Mouse (Mus musculus) left cerebral cortex, adult 2 months (tissue): ENCODE results near the gene Col5a2. TPM values are rescaled to one million over a fixed set of nuclear protein-coding genes. Genes with fewer than 3 reads are reported as not detected.
A peak's percentile ranks its signal among the peaks of the same experiment; 100 is the strongest.
"Not testable (repeated sequence)": the region's sequence is repeated elsewhere in the genome, so short reads cannot be mapped to it uniquely, and the experiment has no call there.

Experiments
- DNase-seq, 2 experiments: peaks; one replicate each; pipeline ENCODE4 v3.0.0; 2021 to 2022; ENCODE audit warnings: low spot score in 2 of 2, mixed read lengths in 1 of 2; ENCODE audit errors: extremely low spot score in 1 of 2
- H3K27ac ChIP-seq: fragments of 200-600 bp; 2 replicates; pipeline ENCODE4 v1.8.1; 2022
- H3K4me3 ChIP-seq: fragments of 200-600 bp; 2 replicates; pipeline ENCODE4 v1.8.1; 2022
- CTCF ChIP-seq: fragments of 200-600 bp; IDR thresholded peaks from 2 replicates; pipeline ENCODE4 v1.8.1; 2022; ENCODE audit warnings: antibody characterized with exemption, mild to moderate bottlenecking, moderate library complexity
- intact Hi-C: fragments of 180-260 bp; cut with DNase I; formaldehyde crosslinking; loops from one replicate; pipeline ENCODE4 v1.15.1; 2025
- long read RNA-seq, 2 experiments: library from polyadenylated mRNA; stranded (forward); transcript quantifications; one replicate each; pipeline ENCODE4 v2.0.0; 2021; ENCODE audit warnings: borderline mapping rate in 2 of 2
- total RNA-seq, 2 experiments: library from RNA; stranded (reverse); gene quantifications; 2 replicates each; pipeline ENCODE4 v1.2.3; 2021

Col5a2 gene
- 1 to 10 TPM; 2.5 to 2.8 TPM for total RNA-seq
- long read RNA-seq, experiment 1, full-length matches to known transcripts: 1 of 2 reads
- long read RNA-seq, experiment 1, partial matches to known transcripts: 1 of 2 reads
- long read RNA-seq, experiment 1, other reads (novel, unspliced or antisense): 0 of 2 reads
- long read RNA-seq, experiment 2, full-length matches to known transcripts: 5 of 5 reads
- long read RNA-seq, experiment 2, partial matches to known transcripts: 0 of 5 reads
- long read RNA-seq, experiment 2, other reads (novel, unspliced or antisense): 0 of 5 reads

DNA sequence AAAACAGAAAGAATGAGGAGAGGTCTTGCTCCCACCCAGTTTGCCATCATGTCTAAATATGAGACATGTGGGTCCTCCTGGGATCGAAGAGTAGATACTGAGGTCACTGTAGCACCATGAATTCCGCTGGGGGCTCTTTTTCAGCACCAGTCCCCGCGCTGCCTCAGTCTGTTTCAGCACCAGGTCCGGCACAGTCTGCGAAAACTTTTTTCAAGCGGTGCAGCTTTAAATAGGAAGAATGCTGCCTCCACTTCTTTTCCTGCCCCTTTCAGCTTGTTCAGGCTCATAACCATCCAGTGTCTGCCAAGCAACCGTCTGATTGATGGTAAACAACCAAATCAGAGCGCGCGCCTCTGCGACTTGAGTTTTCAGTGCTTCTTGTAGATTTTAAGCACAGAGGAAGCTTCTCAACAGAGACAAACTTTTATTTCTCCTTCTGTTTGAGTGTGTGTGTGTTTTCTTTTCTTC is at the start of gene Col5a2:
Col5a2 (minus strand) TSS at position 418 of the 468 bp plus-strand sequence.
- peak within 1 kb of the TSS; percentile 34 for H3K4me3 ChIP-seq

GRCm38 (mm10) chr1:45550531-45550930 is 47.4 kb upstream of the Col5a2 start:
- Histone ChIP-seq H3K27ac (no peak overlapping the region), H3K4me3 (no peak overlapping the region)
- no peak for DNase-seq
- intact Hi-C loops: no loop called here
- TF ChIP-seq CTCF: no peak

More for the DNA sequence above, at the start of gene Col5a2:
- TF ChIP-seq CTCF: no peak
- H3K27ac ChIP-seq: no peak within 1 kb of the TSS
- DNase-seq: peak; percentile 12 to 20
- intact Hi-C loops: loop anchor here (5.0 kb wide), 1 partner anchor 71 kb away; no protein-coding TSS in a partner anchor

DNA sequence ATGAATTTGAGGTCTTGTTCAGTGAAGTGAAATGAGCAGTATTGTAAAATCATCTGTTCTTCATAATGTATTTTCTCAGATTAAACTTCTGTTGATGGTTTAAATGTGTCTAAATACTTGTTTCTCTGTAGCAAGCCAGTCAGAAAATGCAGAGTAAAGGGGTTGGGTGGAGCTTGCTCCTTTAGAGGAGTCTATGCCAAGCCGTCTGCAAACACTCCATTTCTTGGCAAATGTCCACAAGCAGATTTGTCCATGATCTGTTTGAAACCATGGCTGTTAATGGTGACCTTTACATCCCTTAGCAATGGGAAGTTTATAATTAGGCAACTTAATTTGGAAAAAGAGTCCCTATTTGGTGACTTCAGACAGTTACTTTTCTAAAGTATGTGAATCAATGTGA is 38.8 kb upstream of the Col5a2 start:
- Histone ChIP-seq H3K27ac (no peak overlapping the region), H3K4me3 (no peak overlapping the region)
- no peak for TF ChIP-seq CTCF
- intact Hi-C loops: no loop called here
- DNase-seq: no peak

- TF ChIP-seq CTCF: no peak
- intact Hi-C loops: no loop called here
- DNase-seq: no peak
- Histone ChIP-seq H3K4me3 (no peak overlapping the region), H3K27ac (no peak overlapping the region)
These were observed 38.1 kb upstream of the Col5a2 start for GRCm38 (mm10) chr1:45541161-45541560.

DNA sequence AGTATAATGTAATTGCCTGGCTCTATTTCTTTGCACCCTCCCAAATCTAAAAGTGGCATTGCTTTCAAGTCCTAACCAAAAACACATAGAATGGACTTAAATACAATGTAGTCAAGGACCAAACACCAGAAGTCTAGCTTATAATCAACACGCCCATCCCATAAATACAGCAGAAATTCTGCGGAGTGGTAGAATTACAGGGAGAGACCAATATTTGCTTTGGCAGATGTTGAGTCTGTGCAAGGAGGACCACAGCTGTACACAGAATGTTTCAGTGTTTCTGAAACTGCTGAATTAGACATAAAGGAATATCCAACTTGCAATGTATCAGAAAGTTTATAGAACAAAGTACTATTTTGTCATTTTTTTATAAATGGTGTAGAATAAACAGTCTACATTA is 28.4 kb upstream of the Col5a2 start:
- intact Hi-C loops: no loop called here
- DNase-seq: no peak
- TF ChIP-seq CTCF: no peak
- H3K4me3 ChIP-seq: no peak overlapping the region
- no peak overlapping the region for H3K27ac ChIP-seq

- H3K27ac ChIP-seq, DNase-seq, H3K4me3 ChIP-seq, intact Hi-C loops: not testable (repeated sequence)
These were observed 24.4 kb upstream of the Col5a2 start for GRCm38 (mm10) chr1:45527476-45527875.

DNA sequence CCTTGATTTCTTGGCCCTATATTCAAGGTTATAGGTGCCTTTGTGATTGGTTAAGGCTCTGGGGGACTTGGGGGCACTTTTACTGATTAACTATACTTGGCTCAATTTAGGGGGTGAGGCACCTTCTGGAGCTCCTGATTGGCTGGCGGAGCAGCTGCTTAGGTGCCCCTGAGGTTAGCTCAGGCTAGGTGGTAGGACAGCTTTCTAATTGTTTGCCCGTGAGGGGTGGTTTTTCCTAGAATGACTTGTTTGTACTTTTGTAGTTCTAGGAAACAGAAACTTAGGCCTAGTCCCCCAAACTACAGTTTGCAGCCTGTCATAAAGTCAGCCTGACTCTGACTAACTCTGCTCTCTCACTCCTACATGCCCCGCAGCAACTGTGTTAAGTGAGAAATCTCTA is 20.5 kb upstream of the Col5a2 start:
- TF ChIP-seq CTCF: no peak
- Histone ChIP-seq H3K27ac (no peak overlapping the region), H3K4me3 (no peak overlapping the region)
- intact Hi-C loops: no loop called here
- DNase-seq: no peak

- DNase-seq: no peak
- intact Hi-C loops: no loop called here
- TF ChIP-seq CTCF: no peak
These were observed 18.4 kb upstream of the Col5a2 start for GRCm38 (mm10) chr1:45521486-45521885.

DNA sequence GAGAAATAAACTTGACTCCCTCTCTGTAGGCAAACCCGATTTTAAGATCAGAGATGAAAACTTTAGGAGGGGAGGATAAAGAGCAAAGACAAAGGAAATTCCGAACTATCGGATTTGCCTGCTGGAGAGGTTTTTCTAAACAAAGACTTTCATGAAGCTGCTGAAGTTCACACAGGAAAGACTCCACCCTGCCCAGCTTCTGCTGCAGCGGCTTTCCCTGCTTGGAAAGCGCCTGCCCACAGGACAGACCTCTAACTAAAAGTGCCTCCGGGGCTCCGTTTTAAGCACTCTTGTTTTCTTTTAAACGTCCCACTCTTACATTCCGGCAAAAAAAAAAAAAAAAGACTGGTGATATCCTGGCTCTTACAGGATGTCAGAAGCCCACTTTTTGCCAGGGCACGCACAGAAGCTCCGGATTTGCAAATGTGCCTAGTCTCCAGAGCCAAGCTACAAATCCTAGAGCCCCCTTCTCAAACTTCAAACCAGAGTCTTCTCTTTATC is 791 bp downstream of the Col5a2 start:
- no peak for TF ChIP-seq CTCF
- peak overlapping the region; percentile 34 for H3K4me3 ChIP-seq
- DNase-seq: no peak
- intact Hi-C loops: loop anchor here (5.0 kb wide), 1 partner anchor 70 kb away; no protein-coding TSS in a partner anchor
- H3K27ac ChIP-seq: no peak overlapping the region

More at GRCm38 (mm10) chr1:45521486-45521885, 18.4 kb upstream of the Col5a2 start:
- Histone ChIP-seq H3K4me3 (no peak overlapping the region), H3K27ac (no peak overlapping the region)

DNA sequence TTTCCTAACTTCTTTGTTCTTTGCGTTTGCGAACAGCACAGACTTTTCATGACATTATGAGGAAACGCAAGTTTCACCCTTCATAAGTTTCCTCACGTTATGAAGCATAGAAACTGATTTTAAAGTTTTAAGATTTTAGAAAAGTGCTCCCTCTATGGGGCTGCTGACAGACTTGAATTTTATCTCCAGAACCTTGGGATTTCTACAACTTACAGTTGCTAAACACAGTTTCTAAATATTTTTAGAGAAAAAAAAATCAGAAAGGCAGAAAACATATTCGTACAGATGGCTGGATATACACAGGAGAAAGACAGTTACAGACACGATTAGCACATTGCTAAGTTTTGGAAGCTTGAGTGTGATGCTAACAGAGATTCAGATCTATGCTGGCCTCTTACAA is 1.6 kb downstream of the Col5a2 start:
- Histone ChIP-seq H3K4me3 (no peak overlapping the region), H3K27ac (no peak overlapping the region)
- intact Hi-C loops: loop anchor here (5.0 kb wide), 1 partner anchor 69 kb away; no protein-coding TSS in a partner anchor
- TF ChIP-seq CTCF: peak; percentile 49
- no peak for DNase-seq

DNA sequence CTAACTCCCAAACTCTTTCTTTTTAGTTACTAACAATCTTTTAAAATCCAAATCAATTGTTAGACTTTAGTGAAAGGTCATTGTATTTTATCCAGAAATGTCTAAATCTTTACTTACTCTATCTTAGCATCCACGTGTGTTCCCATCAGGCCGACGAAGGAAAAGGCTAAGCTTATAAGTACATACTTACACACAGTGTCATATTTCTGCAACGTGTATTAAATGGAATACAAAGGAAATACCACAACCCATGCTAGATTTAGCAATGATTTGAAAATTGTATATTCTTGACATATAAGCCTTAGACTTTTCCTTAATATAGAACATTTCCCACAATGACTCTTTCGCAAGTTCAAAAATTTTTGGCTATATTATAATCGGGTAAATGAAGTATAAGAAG is 2.6 kb downstream of the Col5a2 start:
- Histone ChIP-seq H3K27ac (no peak overlapping the region), H3K4me3 (no peak overlapping the region)
- intact Hi-C loops: loop anchor here (5.0 kb wide), 1 partner anchor 68 kb away; no protein-coding TSS in a partner anchor
- no peak for TF ChIP-seq CTCF
- no peak for DNase-seq

GRCm38 (mm10) chr1:45495025-45495424 is 8.1 kb downstream of the Col5a2 start:
- Histone ChIP-seq H3K27ac (no peak overlapping the region), H3K4me3 (no peak overlapping the region)
- no peak for DNase-seq
- no peak for TF ChIP-seq CTCF
- intact Hi-C loops: no loop called here
